Mouse (Mus musculus) CH12.LX (cell line): Measurements from ENCODE around the gene Gnb1l. TPM values are rescaled to one million over a fixed set of nuclear protein-coding genes. Genes with fewer than 3 reads are reported as not detected.

Experiments used
- DNase-seq: peaks from one replicate; pipeline ENCODE4 v3.0.0-alpha.2; 2013; ENCODE audit errors: extremely low read depth
- H3K27ac ChIP-seq: 2 replicates; pipeline ENCODE4 v1.5.1; 2012; ENCODE audit warnings: low read depth, mild to moderate bottlenecking, control low read depth, moderate library complexity; ENCODE audit not compliant: insufficient read depth
- H3K27me3 ChIP-seq: replicated peaks from 2 replicates; pipeline ENCODE3; 2012; ENCODE audit warnings: inconsistent platforms
- H3K36me3 ChIP-seq, 2 experiments: replicated peaks in 1 of 2; 2 replicates each; pipeline versions ENCODE3 to v1.6.1; 2012; ENCODE audit warnings: inconsistent platforms in 1 of 2, low read length in 1 of 2, mild to moderate bottlenecking in 1 of 2, mixed read lengths in 1 of 2, moderate library complexity in 1 of 2; ENCODE audit not compliant: control insufficient read depth in 1 of 2, insufficient read depth in 1 of 2
- H3K4me1 ChIP-seq, 2 experiments: 2 replicates each; pipeline ENCODE4 v1.6.1; 2012; ENCODE audit warnings: inconsistent platforms in 1 of 2, moderate library complexity in 1 of 2; ENCODE audit not compliant: insufficient read depth in 2 of 2, control insufficient read depth in 1 of 2
- H3K4me2 ChIP-seq: 2 replicates; pipeline ENCODE4 v1.6.1; 2012; ENCODE audit warnings: low read depth, mild to moderate bottlenecking, control low read depth; ENCODE audit not compliant: poor library complexity, insufficient read depth, severe bottlenecking
- H3K4me3 ChIP-seq, 3 experiments: fragments of 150-350 bp in 1 of 3; sonication (generic) in 1 of 3; replicated peaks in 1 of 3; 2 replicates each; pipeline versions ENCODE3 to v1.5.1; 2011 to 2012; ENCODE audit warnings: low read depth in 2 of 3, low read length in 2 of 3, mild to moderate bottlenecking in 2 of 3, moderate library complexity in 2 of 3, control low read depth in 1 of 3, improper control_type of control experiment in 1 of 3, inconsistent platforms in 1 of 3, mixed read lengths in 1 of 3; ENCODE audit not compliant: poor library complexity in 1 of 3
- H3K79me2 ChIP-seq: replicated peaks from 2 replicates; pipeline ENCODE4 v1.6.1; 2012; ENCODE audit warnings: mild to moderate bottlenecking, moderate library complexity; ENCODE audit not compliant: control insufficient read depth, poor library complexity, insufficient read depth, severe bottlenecking; ENCODE audit errors: extremely low read depth
- H3K9ac ChIP-seq: 2 replicates; pipeline ENCODE4 v1.6.1; 2012; ENCODE audit warnings: low read depth, mild to moderate bottlenecking, control low read depth, moderate library complexity; ENCODE audit not compliant: insufficient read depth
- H3K9me3 ChIP-seq: replicated peaks from 2 replicates; pipeline ENCODE3; 2012; ENCODE audit warnings: low read length, inconsistent platforms, mixed read lengths
- E2F4 ChIP-seq: IDR thresholded peaks from 2 replicates; pipeline ENCODE4 v1.6.1; 2011; ENCODE audit warnings: low read depth, low read length, improper control_type of control experiment; ENCODE audit not compliant: insufficient replicate concordance
- ELF1 ChIP-seq: IDR thresholded peaks from 2 replicates; pipeline ENCODE4 v1.6.1; 2014; ENCODE audit warnings: low read depth, mild to moderate bottlenecking, inconsistent platforms, low read length, improper control_type of control experiment
- ETS1 ChIP-seq: conservative IDR thresholded peaks from 2 replicates; pipeline ENCODE4 v1.6.1; 2012; ENCODE audit warnings: low read depth, mild to moderate bottlenecking, inconsistent platforms, low read length, improper control_type of control experiment, moderate library complexity
- GABPA ChIP-seq: IDR thresholded peaks from 2 replicates; pipeline ENCODE4 v1.6.1; 2012; ENCODE audit warnings: low read depth, low read length, improper control_type of control experiment, inconsistent platforms; ENCODE audit not compliant: insufficient replicate concordance
- IRF4 ChIP-seq: IDR thresholded peaks from 2 replicates; pipeline ENCODE4 v1.6.1; 2014; ENCODE audit warnings: low read depth, mild to moderate bottlenecking, inconsistent platforms, low read length, improper control_type of control experiment
- JUN ChIP-seq: IDR thresholded peaks from 2 replicates; pipeline ENCODE4 v1.6.1; 2011; ENCODE audit warnings: low read depth, mild to moderate bottlenecking, low read length, improper control_type of control experiment, moderate library complexity; ENCODE audit not compliant: insufficient read depth
- KAT2A ChIP-seq: IDR thresholded peaks from 2 replicates; pipeline ENCODE4 v1.6.1; 2012; ENCODE audit warnings: low read length, improper control_type of control experiment, inconsistent platforms; ENCODE audit not compliant: insufficient replicate concordance
- MAFK ChIP-seq: IDR thresholded peaks from 2 replicates; pipeline ENCODE4 v1.6.1; 2011; ENCODE audit warnings: low read length, improper control_type of control experiment; ENCODE audit not compliant: insufficient replicate concordance
- MXI1 ChIP-seq: IDR thresholded peaks from 2 replicates; pipeline ENCODE4 v1.6.1; 2011; ENCODE audit warnings: mild to moderate bottlenecking, low read depth, low read length, improper control_type of control experiment
- MYC ChIP-seq: IDR thresholded peaks from 2 replicates; pipeline ENCODE4 v1.6.1; 2011; ENCODE audit warnings: low read depth, mild to moderate bottlenecking, improper control_type of control experiment, low read length
- NELFE ChIP-seq: IDR thresholded peaks from 2 replicates; pipeline ENCODE4 v1.6.1; 2011; ENCODE audit warnings: low read depth, low read length, improper control_type of control experiment
- PAX5 ChIP-seq: IDR thresholded peaks from 2 replicates; pipeline ENCODE4 v1.6.1; 2012; ENCODE audit warnings: low read length, inconsistent platforms, mixed read lengths
- POLR2AphosphoS2 ChIP-seq: IDR thresholded peaks from 2 replicates; pipeline ENCODE4 v1.6.1; 2011; ENCODE audit warnings: low read depth, low read length, improper control_type of control experiment
- SIN3A ChIP-seq: IDR thresholded peaks from 2 replicates; pipeline ENCODE4 v1.6.1; 2012; ENCODE audit warnings: low read length, improper control_type of control experiment, inconsistent platforms
- TBP ChIP-seq: conservative IDR thresholded peaks from 2 replicates; pipeline ENCODE4 v1.6.1; 2011; ENCODE audit warnings: low read depth, low read length, improper control_type of control experiment
- UBTF ChIP-seq: IDR thresholded peaks from 2 replicates; pipeline ENCODE4 v1.6.1; 2012; ENCODE audit warnings: low read depth, mild to moderate bottlenecking, inconsistent platforms, low read length, improper control_type of control experiment, moderate library complexity
- USF1 ChIP-seq: IDR thresholded peaks from 2 replicates; pipeline ENCODE4 v1.6.1; 2014; ENCODE audit warnings: low read depth, mild to moderate bottlenecking, inconsistent platforms, low read length, improper control_type of control experiment
- ZKSCAN1 ChIP-seq: IDR thresholded peaks from 2 replicates; pipeline ENCODE4 v1.6.1; 2012; ENCODE audit warnings: low read depth, inconsistent platforms, low read length, improper control_type of control experiment, borderline replicate concordance
- ZMIZ1 ChIP-seq: IDR thresholded peaks from 2 replicates; pipeline ENCODE4 v1.6.1; 2012; ENCODE audit warnings: low read depth, mild to moderate bottlenecking, inconsistent platforms, low read length, improper control_type of control experiment
- ZNF384 ChIP-seq: IDR thresholded peaks from 2 replicates; pipeline ENCODE4 v1.6.1; 2012; ENCODE audit warnings: low read depth, low read length, improper control_type of control experiment, inconsistent platforms
- dilution Hi-C: fragments of 300-500 bp; cut with MboI; formaldehyde crosslinking; loops from 2 replicates; pipeline ENCODE4 v1.14.3; 2020; ENCODE audit warnings: low sequenced_read_pairs; ENCODE audit not compliant: extremely low pct_unique_long_range_greater_than_20kb, extremely low pct_ligation_motif_present
- in situ Hi-C: fragments of 300-500 bp; cut with MboI; formaldehyde crosslinking; loops from 3 replicates; pipeline ENCODE4 v1.14.3; 2019; ENCODE audit warnings: low sequenced_read_pairs, low pct_ligation_motif_present, low pct_unique_long_range_greater_than_20kb, mixed read lengths
- polyA plus RNA-seq: library from polyadenylated mRNA; unstranded; fragments of >175 nt; gene quantifications from 2 replicates; pipeline ENCODE4 v1.2.1, GENCODE M21; 2012; ENCODE audit warnings: low read depth; ENCODE audit not compliant: insufficient read length
- total RNA-seq, 2 experiments: library from RNA; depleted of rRNA; stranded (reverse); fragments of 300-350 nt in 1 of 2; fragments of >200 nt in 1 of 2; gene quantifications; 2 replicates each; pipeline ENCODE4 v1.2.3; 2012 to 2014

The Gnb1l gene
- total and polyA plus RNA-seq, 3 experiments: 15.9 to 25.5 (median 21.5) TPM

DNA sequence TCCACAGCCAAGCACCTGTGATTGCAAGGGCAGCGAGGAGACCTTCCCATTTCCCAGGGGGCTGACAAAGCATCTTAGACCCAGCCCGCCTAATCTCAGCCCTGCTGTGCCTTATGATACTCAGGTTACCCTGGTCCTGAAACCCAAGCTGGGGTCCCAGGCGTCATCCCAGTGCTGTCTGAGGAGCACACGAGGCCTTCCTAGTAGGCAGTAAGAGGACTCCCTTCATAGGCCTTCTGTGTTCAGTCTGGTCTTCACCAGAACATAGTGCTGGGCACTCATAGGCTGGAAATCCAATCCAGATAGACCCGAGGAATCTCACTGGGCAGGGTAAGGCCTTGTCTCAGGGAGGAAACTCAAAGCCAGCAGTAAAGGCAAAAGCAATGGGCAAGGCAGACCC, 14.7 kb upstream of the Gnb1l start:
- H3K27me3 ChIP-seq: no peaks in the 10 kb centered on the region
- in situ Hi-C loops: no loop called here

DNA sequence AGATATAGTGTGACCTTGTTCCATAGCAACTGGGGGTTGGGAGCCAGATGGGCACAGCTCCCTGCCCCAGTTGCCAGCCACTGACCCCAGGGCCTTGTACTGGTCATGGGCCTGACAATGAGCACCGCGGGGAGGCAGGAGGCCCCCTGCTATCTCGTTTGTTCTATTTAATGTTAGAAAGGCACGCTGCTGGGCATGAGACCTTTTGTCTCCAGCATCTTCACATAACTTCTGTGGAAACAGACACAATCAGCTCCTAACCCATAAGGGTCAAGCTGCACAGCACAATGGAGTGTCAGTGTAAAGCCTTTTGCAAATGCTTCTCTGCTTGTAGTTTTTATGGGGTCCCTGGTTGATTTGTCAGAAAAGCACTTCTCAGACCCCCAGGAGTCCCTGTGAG, 14.1 kb upstream of the Gnb1l start:
- Histone ChIP-seq H3K36me3 (peaks cover 0 to 25% of the 10 kb centered on the region in 2 experiments), H3K9me3 (peaks cover 4% of the 10 kb centered on the region), H3K4me3 (no peak overlapping the region), H3K79me2 (no peaks in the 10 kb centered on the region), H3K4me2 (no peak overlapping the region), H3K9ac (no peak overlapping the region), H3K27ac (no peak overlapping the region), H3K27me3 (no peaks in the 10 kb centered on the region), H3K4me1 (peaks cover 0 to 23% of the 10 kb centered on the region in 2 experiments; a peak in 2 of 4 replicates)
- dilution Hi-C loops (no loop called here), in situ Hi-C loops (no loop called here)
- DNase-seq: no peak
- TF ChIP-seq MXI1: no peak
- no peak for TF ChIP-seq UBTF
- TF ChIP-seq ELF1: no peak
- TF ChIP-seq ZMIZ1: no peak
- TF ChIP-seq ZKSCAN1: no peak
- no peak for TF ChIP-seq TBP
- no peak for TF ChIP-seq MYC
- TF ChIP-seq E2F4: no peak
- TF ChIP-seq GABPA: no peak
- no peak for TF ChIP-seq ETS1
- TF ChIP-seq KAT2A: no peak
- no peak for TF ChIP-seq JUN
- TF ChIP-seq POLR2AphosphoS2: no peak
- no peak for TF ChIP-seq PAX5
- no peak for TF ChIP-seq NELFE

More for the DNA sequence above, 14.7 kb upstream of the Gnb1l start:
- peaks cover 0 to 31% of the 10 kb centered on the region in 2 experiments for H3K36me3 ChIP-seq
- DNase-seq: no peak
- dilution Hi-C loops: no loop called here
- no peak overlapping the region for H3K9ac ChIP-seq
- H3K4me1 ChIP-seq: peaks cover 0 to 29% of the 10 kb centered on the region in 2 experiments; a peak in 2 of 4 replicates
- TF ChIP-seq IRF4 (no peak), MAFK (no peak), ZNF384 (no peak), USF1 (no peak), SIN3A (no peak), NELFE (no peak)
- TF ChIP-seq, all 38 proteins: peak for 0
- Histone ChIP-seq H3K9me3 (peaks cover 4% of the 10 kb centered on the region), H3K27ac (no peak overlapping the region), H3K4me2 (no peak overlapping the region), H3K79me2 (no peaks in the 10 kb centered on the region), H3K4me3 (no peak overlapping the region)
